17 mouse cellular contexts compared by ENCODE assay signal in the genomic region with DNA sequence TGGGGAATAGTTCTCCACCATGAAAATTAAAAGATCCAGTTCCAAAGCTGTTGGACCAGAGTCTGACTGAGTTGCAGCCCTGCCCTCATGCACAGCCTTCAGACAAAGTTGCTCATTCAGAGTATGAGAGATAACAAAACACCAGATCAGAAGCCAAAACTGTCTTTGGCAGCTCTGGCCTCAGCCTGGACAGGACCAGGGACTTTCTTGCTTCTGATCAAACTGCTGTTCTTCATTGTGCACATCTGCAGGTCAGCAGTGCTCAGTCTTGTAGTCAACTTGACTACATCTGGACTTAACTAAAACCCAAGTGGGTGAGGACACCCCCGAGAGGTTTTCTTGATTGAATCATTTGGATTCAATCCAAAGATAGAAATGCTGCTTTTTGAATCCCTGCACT.
A peak's percentile ranks its signal among the peaks of the same experiment; 100 is the strongest.
DNase-seq lines count a peak whose midpoint lies in the region; ATAC-seq lines count a peak whose summit lies in the region.
"Had no signal": no experiment of that assay in that cellular context is flagged by ENCODE, and none has a peak within 500 bp of the region (broad histone marks: within the 10 kb centered on the region; RNA-seq: fewer than 3 reads in every experiment).

No protein-coding gene starts in this region.

- ATAC-seq in heart, embryonic 11.5 days (replicated peaks; ENCODE audit: insufficient number of reproducible peaks, low FRiP score, low TSS enrichment) = no peak
- peak; percentile 35; the same call in 1 of the 2 replicates for ATAC-seq in embryonic facial prominence, embryonic 12.5 days (ENCODE audit: insufficient number of reproducible peaks, insufficient read depth, low FRiP score, low TSS enrichment)
- ATAC-seq: lung, postnatal 0 days; midbrain, embryonic 16.5 days had no signal

- WGBS in heart, embryonic 11.5 days (ENCODE audit: insufficient replicate concordance) = 59% methylated on average over 1 of the region's 1 CpGs
- WGBS in embryonic facial prominence, embryonic 12.5 days = 37% methylated on average over 1 of the region's 1 CpGs

- H3K4me2 ChIP-seq in heart, embryonic 11.5 days = no peak overlapping the region
- no peak overlapping the region for H3K4me2 ChIP-seq in embryonic facial prominence, embryonic 12.5 days (replicated peaks)
- H3K4me2 ChIP-seq: limb, embryonic 12.5 days had no signal

- intact Hi-C loops in heart, postnatal 10 days (cut with DNase I) = no loop called here

- DNase-seq in adrenal gland, adult 2 months = peak; percentile 2
- no peak for DNase-seq in adrenal gland, adult 8-10 months
- DNase-seq in heart, adult 8-10 months (ENCODE audit: low spot score) = peak; percentile 19
- peak; percentile 14 to 32 for DNase-seq in heart, postnatal 10 days
- DNase-seq in cerebellum, postnatal 36 days = no peak
- no peak for DNase-seq in layer of hippocampus, postnatal 10 days (ENCODE audit: low spot score in 2 of 2)
- DNase-seq: cerebellum, postnatal 14 days; kidney, adult 8-10 months; kidney, postnatal 25 days; thymus, postnatal 14 days had no signal

- H3K9ac ChIP-seq in heart, embryonic 11.5 days (ENCODE audit: low read depth, low read length) = no peak overlapping the region
- H3K9ac ChIP-seq in embryonic facial prominence, embryonic 12.5 days = no peak overlapping the region
- H3K9ac ChIP-seq: limb, embryonic 12.5 days; liver, embryonic 14.5 days had no signal

- H3K4me3 ChIP-seq in heart, embryonic 11.5 days (ENCODE audit: low read depth, low read length) = no peak overlapping the region
- no peak overlapping the region for H3K4me3 ChIP-seq in embryonic facial prominence, embryonic 12.5 days
- H3K4me3 ChIP-seq: limb, embryonic 12.5 days had no signal

- H3K4me1 ChIP-seq in heart, embryonic 11.5 days (ENCODE audit: control insufficient read depth, insufficient read depth, low read length) = peaks cover 5% of the 10 kb centered on the region; the same call in 1 of the 2 replicates
- H3K4me1 ChIP-seq in embryonic facial prominence, embryonic 12.5 days = peaks cover 7% of the 10 kb centered on the region; the same call in 1 of the 2 replicates
- H3K4me1 ChIP-seq: limb, embryonic 12.5 days had no signal

- H3K27ac ChIP-seq in heart, embryonic 11.5 days (ENCODE audit: low read depth, low read length) = no peak overlapping the region
- no peak overlapping the region for H3K27ac ChIP-seq in embryonic facial prominence, embryonic 12.5 days
- H3K27ac ChIP-seq: limb, embryonic 12.5 days; liver, embryonic 14.5 days; stomach, postnatal 0 days had no signal

- H3K27me3 ChIP-seq in heart, embryonic 11.5 days (ENCODE audit: control insufficient read depth, insufficient read depth, low read length) = no peaks in the 10 kb centered on the region
- H3K27me3 ChIP-seq in embryonic facial prominence, embryonic 12.5 days = no peaks in the 10 kb centered on the region
- H3K27me3 ChIP-seq: limb, embryonic 12.5 days had no signal

- no peaks in the 10 kb centered on the region for H3K9me3 ChIP-seq in heart, embryonic 11.5 days (replicated peaks; ENCODE audit: control insufficient read depth, low read length)
- no peaks in the 10 kb centered on the region for H3K9me3 ChIP-seq in embryonic facial prominence, embryonic 12.5 days
- H3K9me3 ChIP-seq: limb, embryonic 12.5 days had no signal

- no peaks in the 10 kb centered on the region for H3K36me3 ChIP-seq in heart, embryonic 11.5 days (ENCODE audit: control insufficient read depth, insufficient read depth, low read length)
- no peaks in the 10 kb centered on the region for H3K36me3 ChIP-seq in embryonic facial prominence, embryonic 12.5 days
- H3K36me3 ChIP-seq: limb, embryonic 12.5 days had no signal

Comparison
In these comparisons a context has a peak if more than half of its experiments do, and no peak if none do; other contexts are left out.
1. DNase-seq: peak in adrenal gland, adult 2 months (single experiment), heart, adult 8-10 months (single experiment) and heart, postnatal 10 days (2 of 2); none in adrenal gland, adult 8-10 months (single experiment), cerebellum, postnatal 36 days (0 of 2) and layer of hippocampus, postnatal 10 days (0 of 2).